Mouse (Mus musculus) mouse trophoblast stem cell (cell line): Measurements from ENCODE around the gene Uroc1.

Source experiments
- in situ Hi-C, 2 experiments: fragments of 300-500 bp; cut with MseI, MboI; formaldehyde crosslinking; loops; 2 replicates in 1 of 2; 3 replicates in 1 of 2; pipeline ENCODE4 v1.15.1; 2025

Uroc1 gene

DNA sequence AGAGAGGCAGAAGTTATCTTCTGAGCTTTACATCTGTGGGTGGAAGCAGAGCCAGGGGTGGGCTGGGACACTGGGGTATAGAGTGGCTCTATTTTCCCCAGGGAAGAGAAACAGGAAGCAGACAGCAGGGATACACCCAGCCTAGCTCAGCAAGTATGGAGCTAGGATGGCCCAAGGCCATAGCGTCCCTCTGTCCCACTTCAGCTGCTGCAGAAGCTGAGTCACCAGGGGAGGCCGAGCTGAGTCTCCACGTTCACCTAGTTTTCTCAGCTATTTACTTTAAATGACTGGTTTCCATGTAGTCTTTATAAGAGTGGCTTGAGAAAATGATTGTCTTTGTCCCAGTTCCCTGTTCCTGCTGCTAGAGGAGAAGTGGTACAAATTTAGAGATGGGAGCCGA lies 15.4 kb downstream of the Uroc1 start:
- in situ Hi-C loops: no loop called here

DNA sequence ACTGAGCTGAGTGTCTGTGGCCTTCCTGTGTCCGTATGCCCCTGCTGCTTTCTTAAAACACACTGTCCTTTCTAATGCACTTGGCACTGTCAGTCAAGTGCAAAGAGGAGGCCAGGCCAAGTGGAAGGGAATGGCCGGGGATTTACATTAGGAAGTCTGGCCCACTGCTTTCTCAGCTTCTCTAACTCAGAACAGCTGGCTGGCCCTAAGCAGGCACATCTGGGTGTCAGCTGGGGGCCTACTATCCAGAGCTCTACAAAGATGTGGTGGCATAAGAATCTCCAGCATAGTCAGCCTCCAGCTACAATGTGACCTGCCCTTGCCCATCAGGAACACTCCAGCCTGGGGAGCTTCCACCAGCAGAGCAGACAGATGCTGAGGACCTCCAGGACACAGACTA lies 16.9 kb downstream of the Uroc1 start:
- in situ Hi-C loops: no loop called here

DNA sequence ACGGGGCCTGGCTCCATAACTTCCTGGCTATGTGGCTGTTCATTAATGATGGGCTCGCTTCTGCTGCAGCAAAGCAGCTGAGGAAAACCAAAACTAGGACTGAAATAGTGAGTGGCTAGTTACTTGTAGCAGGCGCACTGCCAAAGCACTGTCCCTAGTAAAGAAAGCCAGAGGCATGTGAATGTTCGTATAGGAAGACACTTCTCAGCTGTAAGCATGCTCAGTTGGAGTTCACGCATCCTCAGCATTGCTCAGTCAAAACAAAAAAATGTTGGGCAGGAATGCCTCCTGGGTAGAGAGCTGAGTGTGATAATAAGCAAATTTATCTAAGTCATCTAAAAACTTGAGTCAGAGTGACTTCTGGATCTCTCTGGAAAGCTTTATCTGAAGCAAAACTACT lies 25.1 kb downstream of the Uroc1 start:
- in situ Hi-C loops: no loop called here

DNA sequence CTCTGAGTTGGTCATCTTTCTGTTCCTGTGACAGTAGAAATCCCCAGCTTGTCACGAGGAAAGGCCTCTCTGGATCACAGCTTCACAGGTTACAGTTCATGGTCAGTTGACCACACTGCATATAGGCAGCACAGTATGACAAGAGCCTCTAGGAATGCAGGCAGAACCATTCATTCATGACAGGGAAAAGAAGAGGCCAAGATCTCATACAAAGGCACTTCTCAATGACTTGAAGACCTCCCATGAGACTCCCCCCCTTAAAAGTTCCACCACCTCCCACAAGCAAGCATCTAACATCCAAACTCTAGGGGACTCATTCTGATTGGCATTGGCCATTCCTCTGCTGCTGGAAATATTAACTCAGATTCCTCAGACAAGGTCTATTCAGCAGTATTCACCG lies 26.4 kb downstream of the Uroc1 start:
- in situ Hi-C loops: no loop called here

DNA sequence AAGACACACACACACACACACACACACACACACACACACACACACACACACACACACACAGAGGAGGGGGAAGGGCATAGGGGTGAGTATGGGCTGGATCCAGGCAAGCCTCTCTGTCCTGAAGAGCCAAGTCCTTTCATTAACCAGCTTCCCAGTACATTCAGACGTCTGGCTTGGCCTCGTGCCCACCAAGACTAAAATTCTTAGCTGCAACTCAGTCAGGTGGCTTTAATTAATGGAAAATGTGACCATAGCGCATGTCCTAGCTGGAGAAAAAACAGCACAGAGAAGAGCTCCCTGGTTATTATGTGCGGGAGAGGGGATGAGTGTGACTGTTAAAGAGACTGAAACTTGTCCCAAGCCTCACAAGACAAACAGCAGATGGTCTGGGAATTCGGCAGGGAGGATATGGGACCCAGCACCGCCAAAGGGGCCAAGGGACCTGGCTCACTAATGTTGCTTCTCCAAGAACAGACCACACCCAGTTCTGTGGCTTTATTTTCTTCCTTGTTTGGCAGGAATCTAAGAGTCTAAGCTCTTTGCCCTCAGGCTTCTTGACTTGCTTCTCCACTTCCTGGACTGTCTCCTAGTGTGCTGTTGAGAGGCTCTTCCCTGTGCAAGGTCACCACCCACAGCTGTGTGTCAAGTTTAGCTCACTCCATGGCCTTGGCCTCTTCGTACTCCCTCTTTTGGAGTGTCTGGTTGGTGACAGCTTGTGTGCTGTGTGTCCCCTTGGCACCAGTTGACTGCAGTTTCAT lies 27.1 kb downstream of the Uroc1 start:
- in situ Hi-C loops: no loop called here

DNA sequence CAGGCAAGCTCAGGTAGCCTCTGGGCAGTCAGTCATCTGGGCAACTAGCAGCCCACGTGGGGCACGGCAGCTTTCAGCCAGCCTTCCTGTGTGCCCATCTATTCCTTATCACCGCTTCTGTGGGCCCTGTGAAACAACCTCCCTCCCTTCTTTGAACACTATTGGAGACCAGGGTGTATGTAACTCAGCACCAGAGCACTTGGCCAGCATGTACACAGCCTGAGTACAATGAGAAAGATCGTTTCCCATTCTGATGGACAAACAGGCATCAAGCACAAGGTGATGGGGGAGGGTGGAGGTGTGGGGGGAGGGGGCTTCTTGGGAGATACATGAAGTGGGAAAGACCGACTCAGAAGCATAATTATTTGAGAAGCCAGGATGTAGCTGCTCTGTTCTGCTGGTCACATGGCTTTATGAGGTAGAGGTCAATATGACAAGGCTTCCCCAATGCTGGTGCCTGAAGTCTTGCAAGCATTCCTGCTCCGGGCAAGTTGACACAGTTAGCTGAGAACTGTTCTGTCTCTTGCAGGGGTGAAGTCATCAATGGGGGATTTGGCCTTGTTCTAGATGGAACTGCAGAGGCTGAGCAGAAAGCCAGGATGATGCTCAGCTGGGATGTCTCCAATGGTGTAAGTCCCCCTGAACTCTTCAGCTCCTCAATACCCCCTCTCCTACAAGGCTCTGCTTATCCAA lies 28.0 kb downstream of the Uroc1 start:
- in situ Hi-C loops: no loop called here

DNA sequence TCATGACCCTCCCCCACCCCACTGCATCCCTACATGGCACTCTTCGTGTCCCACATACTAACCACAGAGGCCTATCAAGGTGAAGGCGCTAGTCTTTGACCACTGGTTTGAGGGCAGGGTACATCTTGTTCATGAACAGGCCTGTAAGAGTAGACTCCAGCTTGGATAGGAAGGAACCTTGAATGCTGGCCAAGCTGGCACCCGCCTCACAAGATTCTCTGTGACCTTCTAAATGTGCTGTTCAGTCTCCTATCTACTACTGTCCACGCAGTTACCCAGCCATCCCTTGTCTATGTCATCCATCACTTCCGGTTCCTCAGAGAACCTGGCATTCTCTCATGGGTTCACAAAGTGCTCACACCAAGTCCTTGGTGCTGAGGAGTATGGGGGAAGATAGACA lies 30.2 kb downstream of the Uroc1 start:
- in situ Hi-C loops: no loop called here

DNA sequence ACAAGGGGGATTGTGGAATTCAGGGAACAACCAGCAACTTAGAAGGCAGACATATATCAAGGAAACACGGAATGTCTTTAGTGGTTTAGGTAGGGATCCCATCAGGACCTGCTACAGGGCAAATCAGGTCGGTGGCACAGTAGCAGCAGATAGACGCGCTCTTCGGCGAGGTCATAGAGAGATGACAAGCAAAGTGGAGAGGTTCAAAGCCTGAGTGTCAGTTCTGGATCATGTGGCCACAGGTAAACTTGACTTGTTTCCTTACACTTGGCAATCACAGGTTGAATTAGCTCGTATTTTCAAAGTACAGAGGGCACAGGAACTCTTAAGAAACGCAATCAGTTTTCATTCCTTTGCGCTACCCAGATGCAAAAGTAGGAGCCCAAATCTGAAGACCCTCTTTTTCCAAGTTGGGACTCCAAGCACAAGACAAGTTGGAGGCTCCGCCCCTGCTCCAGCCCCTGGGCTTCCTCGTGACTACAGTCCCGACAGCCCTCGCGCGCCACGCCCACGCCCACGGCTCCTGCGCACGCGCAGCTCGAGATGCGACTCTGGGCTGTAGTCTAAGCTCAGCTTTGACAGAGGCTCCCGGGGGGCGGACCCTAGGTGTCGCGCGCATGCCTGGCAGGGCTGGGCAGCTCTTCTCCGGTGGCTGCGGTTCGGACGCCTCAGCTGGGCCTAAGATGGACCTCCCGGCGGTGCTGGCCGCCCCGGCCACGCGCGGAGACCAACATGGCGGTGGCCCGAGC lies 36.1 kb downstream of the Uroc1 start, which contains the start of gene Zxdc:
Gene Zxdc (plus strand): TSS at position 517 of the 749 bp plus-strand sequence.
- in situ Hi-C loops: no loop called here

DNA sequence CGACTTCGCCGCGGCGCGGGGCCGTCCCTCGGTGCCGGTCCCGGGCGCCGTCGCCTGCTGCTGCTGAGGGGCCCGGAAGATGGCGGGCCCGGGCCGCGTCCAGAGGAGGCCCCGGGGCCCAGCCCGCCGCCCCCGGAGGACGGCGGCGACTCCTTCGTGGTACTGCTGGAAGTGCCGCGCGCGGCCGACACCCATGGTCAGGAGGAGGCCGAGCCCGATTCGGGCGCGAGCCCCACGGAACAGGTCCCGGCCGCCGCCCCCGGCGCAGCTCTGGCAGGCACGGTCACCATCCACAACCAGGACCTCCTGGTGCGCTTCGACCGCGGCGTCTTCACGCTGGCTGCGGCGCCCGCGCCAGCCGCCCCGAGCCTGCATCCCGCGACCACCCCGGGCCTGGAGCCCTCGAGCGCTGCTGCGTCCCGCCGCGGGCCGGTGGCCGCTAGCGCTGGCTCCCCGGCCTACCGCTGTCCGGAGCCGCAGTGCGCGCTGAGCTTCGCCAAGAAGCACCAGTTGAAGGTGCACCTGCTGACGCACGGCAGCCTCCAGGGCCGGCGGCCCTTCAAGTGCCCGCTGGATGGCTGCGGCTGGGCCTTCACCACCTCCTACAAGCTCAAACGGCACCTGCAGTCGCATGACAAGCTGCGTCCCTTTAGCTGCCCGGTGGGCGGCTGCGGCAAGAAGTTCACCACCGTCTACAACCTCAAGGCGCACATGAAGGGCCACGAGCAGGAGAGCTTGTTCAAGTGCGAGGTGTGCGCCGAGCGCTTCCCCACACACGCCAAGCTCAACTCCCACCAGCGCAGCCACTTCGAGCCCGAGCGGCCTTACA lies 36.9 kb downstream of the Uroc1 start:
- in situ Hi-C loops: no loop called here

DNA sequence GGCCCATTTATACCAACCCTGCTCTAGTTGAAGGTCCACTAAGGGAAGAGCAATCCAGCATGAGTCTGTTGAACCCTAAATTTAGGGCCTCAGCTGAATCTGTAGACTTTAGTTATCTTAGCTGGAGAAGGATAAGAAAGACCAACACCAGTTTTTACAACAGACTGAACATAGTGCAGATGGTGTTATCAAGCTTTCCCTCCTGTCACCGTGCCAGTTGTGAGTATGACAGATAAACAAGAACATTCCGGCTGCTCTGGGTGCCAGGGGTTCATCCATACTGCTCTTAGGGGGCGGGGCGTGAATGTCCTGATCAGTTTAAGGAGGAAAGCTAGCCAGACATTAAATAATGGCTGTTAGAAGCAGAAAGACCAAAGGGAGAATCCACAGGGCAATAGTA lies 41.6 kb downstream of the Uroc1 start:
- in situ Hi-C loops: no loop called here

DNA sequence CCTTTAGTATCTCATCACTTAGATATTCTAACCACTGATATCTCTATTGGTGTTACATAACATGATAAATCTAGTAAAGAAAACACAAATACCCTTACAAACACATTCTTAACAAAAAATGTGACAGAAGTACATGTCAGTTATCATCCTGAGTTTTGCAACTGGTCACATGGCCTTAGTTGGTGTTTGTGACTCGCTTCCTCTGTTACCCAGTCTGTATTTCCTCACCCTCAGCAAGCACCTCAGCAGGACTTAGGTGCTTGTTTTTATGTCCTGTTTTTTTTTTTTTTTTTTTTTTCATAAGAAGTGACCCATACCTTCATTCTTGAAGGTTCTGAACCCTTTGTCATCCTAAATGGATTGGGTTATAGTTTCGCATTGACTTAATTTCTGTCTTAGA lies 44.6 kb downstream of the Uroc1 start:
- in situ Hi-C loops: no loop called here

DNA sequence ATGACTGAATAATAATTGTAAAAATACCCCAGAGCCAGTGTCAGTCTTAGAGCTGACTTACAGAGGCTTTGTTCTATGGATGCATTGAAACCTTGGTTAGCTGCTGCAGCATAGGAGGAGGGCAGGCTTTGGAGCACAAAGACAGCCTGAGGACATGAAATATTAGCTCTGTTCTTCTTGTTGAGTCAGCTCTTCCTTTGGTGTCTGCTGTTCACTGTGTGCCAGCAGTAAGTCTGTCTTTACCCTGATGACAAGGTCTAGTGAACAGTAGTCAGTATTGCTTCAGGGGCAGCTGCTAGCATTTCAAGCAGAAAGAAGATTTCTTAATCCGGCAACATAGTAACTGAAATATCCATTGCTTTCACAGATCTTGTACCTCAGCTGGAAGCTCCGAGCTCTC lies 48.4 kb downstream of the Uroc1 start:
- in situ Hi-C loops: no loop called here

DNA sequence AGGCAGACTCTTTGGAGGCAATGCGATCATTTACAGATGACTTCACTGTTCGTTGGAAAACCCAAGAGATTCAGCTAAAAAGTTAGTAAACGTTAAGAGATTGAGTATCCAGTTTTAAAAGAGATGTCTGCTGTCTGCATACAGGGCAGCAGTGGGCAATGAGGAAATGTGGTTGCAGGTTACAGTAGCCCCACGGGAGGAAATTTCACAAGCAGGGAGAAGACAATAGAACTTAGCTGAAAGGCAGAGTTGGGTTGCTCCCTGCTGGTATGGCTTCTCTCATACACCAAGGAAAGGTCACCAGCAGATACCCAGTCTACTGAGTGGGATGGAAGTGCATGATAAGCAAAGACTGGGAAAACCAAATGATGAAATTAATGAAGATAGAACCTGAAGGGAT lies 57.5 kb downstream of the Uroc1 start:
- in situ Hi-C loops: no loop called here

DNA sequence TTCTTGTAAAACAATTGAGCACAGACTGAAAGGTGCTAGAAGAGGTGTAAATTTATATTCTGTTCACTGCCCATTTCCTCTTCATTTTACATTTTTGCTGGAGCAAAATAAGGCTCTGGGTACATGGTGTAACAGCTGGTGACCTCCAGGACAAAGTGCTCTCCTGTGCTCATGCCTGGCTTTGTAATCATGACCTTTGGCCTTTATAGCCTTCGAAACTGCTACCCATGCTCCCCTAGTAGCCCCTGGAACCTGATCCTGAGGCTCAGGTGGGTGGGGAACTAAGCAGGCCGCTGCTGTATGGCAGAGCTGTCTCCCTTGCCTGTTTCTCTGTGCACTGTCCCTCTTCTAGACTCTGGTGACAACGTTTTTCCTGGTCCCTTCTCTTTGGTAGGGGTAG lies 60.9 kb downstream of the Uroc1 start:
- in situ Hi-C loops: no loop called here

DNA sequence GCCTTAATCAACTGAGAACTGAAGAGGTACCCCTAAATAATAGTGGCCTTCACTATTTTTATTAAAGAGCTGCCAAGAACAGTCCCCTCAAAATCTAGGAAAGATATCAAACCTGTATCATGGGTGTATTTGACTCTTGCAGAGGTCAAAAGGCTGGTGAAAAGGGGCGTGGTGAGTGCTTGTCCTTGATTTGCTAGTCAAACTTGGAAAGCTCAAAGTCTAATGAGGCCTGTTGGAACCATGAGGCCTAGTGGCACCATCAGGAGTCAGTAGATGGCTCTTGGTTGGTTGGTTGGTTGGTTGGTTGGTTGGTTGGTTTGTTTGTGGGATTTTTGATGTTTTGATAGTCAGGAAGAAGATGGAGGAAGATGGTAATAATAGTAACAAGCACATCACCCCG lies 62.7 kb downstream of the Uroc1 start:
- in situ Hi-C loops: no loop called here

DNA sequence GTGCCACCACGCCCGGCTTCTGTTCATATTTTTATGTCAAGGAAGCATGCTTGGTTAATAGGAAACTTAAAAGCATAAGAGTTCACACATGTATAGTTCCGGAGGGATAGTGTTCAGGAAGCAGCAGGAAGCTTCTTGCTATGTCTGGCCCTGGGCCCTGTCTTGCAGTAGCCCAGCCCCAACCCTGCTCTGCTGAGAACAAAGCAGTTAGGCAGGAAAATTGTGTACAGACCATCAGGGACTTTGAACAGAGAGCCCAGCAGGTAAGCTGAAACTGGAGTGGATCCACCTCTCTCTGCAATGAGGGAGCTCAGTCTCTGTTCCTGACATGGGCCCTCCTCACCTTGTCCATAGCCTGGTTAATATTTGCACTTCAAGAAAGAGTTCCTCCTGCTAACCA lies 64.2 kb downstream of the Uroc1 start:
- in situ Hi-C loops: no loop called here

DNA sequence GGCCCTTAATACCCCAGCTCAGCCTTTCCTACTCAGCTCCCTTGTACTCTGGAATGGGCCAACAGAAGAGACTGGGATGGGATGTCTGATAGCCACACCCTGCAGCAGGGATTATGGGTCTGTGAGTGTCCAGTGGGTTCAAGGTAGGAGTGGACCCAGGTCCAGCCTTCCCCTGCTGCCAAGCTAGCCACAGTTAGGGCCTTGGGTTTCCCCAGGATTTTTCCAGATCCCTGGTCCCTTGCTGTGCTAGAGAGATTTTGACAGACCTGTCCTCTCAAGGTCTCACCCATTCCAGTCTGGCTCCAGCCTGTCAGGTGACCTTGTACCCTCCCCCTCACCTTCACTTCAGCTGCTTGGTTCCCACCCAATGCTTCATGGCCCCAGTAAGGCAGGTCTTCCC lies 75.5 kb downstream of the Uroc1 start:
- in situ Hi-C loops: no loop called here

DNA sequence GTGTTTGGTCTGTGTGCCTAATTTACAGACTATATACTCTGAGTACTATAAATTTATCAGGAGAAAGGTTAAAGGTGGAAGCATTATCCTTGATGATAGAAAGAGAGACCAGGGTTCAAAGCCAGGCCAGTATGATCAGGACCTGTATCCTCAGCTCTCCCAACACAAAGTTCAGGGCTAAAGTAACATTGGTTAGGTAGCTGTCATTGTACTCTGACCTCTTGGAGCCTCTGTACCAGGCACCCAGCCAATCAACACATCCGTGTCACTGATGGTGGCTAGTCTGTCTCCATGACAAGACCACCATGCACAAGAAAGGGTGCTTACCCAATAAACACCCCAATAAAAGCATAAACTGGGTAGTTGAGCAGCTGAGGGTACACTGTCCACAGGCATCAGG lies 77.9 kb downstream of the Uroc1 start:
- in situ Hi-C loops: no loop called here

DNA sequence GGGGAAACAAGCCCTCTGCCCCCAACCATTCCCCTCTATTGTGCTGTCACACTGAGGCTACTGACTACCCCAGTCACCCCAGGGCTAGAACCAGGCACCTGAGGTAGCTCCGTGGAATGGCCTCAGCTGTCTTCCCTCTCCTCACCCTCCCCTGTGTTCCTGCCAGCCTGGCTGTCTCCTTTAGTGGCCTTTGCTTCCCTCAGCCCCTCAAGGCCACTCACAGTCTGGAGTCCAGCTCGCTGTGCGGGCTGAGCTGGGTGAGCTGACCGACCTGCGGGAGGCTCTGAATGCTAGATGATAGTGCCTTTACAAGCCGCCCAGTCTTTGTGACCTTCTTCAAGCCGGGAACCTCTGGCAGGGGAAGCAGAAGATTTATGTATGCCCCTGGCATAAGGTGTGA lies 78.8 kb downstream of the Uroc1 start:
- in situ Hi-C loops: no loop called here
